Mouse (Mus musculus) erythroblast, embryonic 14.5 days (primary cell): Measurements from ENCODE around the gene Unc79. TPM values are rescaled to one million over a fixed set of nuclear protein-coding genes. Genes with fewer than 3 reads are reported as not detected.

Experiments used
- H3K27me3 ChIP-seq: 2 replicates; pipeline ENCODE4 v1.6.1; 2012; ENCODE audit warnings: inconsistent platforms; ENCODE audit not compliant: control insufficient read depth
- H3K36me3 ChIP-seq: 2 replicates; pipeline ENCODE4 v1.6.1; 2012; ENCODE audit warnings: mild to moderate bottlenecking, inconsistent platforms; ENCODE audit not compliant: control insufficient read depth
- H3K4me1 ChIP-seq: 2 replicates; pipeline ENCODE4 v1.6.1; 2012; ENCODE audit warnings: inconsistent platforms; ENCODE audit not compliant: control insufficient read depth
- H3K4me3 ChIP-seq: replicated peaks from 2 replicates; pipeline ENCODE3; 2012; ENCODE audit warnings: moderate library complexity, mild to moderate bottlenecking, inconsistent platforms
- H3K9me3 ChIP-seq: 2 replicates; pipeline ENCODE4 v1.6.1; 2012; ENCODE audit warnings: low read length, inconsistent platforms, mixed read lengths; ENCODE audit not compliant: control insufficient read depth
- GATA1 ChIP-seq: IDR thresholded peaks from 2 replicates; pipeline ENCODE4 v1.6.1; 2012; ENCODE audit warnings: low read length, inconsistent platforms, mixed read lengths
- TAL1 ChIP-seq: IDR thresholded peaks from 3 replicates; pipeline ENCODE4 v1.6.1; 2012; ENCODE audit warnings: low read length, inconsistent platforms, mixed read lengths
- polyA plus RNA-seq: library from polyadenylated mRNA; stranded (reverse); fragments of >175 nt; gene quantifications from 2 replicates; pipeline ENCODE4 v1.2.3, GENCODE M21; 2012

The Unc79 gene
- polyA plus RNA-seq, 1 experiment = not detected

DNA sequence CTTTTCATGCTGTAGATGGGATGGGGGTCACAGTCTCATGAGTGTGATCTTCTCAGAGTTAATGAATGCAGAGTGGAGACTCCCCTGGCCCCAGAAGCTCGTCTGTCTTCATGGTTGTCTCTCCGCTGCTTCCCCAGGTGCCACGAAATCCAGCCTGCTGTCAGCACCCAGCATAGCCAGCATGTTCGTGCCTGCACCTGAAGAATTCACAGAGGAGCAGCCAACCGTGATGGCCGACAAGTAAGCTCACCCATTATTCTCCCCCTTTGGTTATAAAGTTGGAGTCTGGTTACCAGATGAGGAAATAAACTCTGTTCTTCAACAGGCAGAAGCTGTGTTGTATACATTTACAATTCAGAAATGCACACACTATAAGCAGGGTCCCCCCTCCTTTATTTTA is 182.8 kb downstream of the Unc79 start:
- H3K4me1 ChIP-seq = no peaks in the 10 kb centered on the region
- TF ChIP-seq GATA1 = no peak
- no peaks in the 10 kb centered on the region for H3K36me3 ChIP-seq
- no peaks in the 10 kb centered on the region for H3K9me3 ChIP-seq
- no peak overlapping the region for H3K4me3 ChIP-seq
- no peaks in the 10 kb centered on the region for H3K27me3 ChIP-seq

DNA sequence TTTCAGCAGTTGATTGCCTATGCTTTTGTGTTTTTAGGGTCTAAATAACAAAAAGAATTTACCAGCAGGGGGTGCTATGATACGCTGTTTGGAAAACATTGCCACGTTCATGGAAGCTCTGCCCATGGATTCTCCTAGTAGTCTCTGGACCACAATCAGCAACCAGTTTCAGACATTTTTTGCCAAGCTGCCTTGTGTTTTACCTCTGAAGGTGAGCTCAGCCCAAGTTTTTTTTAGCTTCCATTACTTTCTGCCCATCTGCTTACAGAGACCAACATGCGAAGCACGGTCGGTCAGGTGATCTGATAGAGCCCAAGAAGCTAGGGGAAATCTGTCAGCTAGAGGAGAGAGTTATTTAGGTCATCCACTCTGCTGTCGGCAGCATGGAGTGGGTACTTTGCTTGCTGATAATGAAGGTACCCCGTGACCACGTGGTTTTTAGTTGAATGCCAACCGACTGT is 193.9 kb downstream of the Unc79 start:
- H3K4me3 ChIP-seq = no peak overlapping the region
- H3K9me3 ChIP-seq = no peaks in the 10 kb centered on the region

DNA sequence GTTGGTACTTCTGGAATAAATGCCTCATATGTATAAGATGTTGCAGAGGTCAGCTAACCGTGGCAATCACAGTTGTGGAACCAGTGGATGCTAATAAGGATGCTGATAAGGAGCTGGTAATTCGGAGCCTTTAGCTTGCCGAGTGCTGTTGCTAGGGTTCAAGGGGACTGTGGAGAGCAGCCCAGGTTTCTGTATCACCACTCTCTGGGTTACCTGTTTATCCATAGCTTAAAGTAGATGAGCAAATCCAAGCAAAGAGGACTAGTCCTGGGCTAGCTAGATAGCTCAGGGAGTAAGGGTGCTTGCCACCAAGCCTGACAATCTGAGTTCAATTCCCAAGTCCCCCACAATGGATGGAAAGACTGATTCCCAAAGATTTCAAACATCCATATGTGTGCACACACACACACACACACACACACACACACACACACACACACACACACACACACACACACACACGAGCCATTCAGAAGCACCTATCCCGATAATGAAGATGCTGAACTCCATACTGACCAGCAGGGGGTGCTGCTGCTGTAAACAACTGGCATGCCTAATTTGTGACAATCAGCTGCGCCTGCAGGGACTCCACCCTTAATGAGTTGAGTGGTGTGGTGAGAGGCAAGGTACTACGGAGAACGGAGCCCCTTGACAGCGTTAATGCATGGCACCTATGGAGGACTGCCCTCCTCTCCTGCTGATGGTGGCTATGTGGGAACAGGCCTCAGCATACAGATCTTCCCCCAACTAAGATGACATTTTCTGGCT is 195.3 kb downstream of the Unc79 start:
- H3K9me3 ChIP-seq = no peaks in the 10 kb centered on the region
- H3K36me3 ChIP-seq = no peaks in the 10 kb centered on the region
- H3K27me3 ChIP-seq = no peaks in the 10 kb centered on the region
- no peak overlapping the region for H3K4me3 ChIP-seq
- H3K4me1 ChIP-seq = no peaks in the 10 kb centered on the region
- TF ChIP-seq TAL1 (no peak), GATA1 (no peak)

More for the DNA sequence above, 193.9 kb downstream of the Unc79 start:
- Histone ChIP-seq H3K27me3 (no peaks in the 10 kb centered on the region), H3K4me1 (no peaks in the 10 kb centered on the region), H3K36me3 (no peaks in the 10 kb centered on the region)
- TF ChIP-seq TAL1 (no peak), GATA1 (no peak)

DNA sequence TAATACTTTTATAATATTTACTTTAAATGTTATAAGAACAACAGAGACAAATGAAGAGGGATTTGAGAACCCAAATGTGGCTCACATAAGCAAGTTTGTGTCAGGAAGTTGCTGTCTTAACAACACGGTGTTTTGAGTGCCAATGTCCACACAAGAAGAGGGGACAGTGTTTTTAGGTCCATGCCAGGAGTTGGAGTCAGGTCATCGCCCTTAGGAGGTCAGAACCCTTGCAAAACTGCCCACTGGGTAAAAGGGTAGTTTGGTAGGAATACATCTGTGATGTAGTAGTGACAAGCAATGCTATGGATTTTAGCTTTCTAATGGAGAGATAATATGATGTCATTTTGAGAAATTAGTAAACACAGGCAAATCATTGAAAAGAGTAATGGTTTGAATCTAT is 201.6 kb downstream of the Unc79 start:
- H3K27me3 ChIP-seq = no peaks in the 10 kb centered on the region
- no peaks in the 10 kb centered on the region for H3K36me3 ChIP-seq
- no peaks in the 10 kb centered on the region for H3K4me1 ChIP-seq
- H3K4me3 ChIP-seq = no peak overlapping the region
- H3K9me3 ChIP-seq = peaks cover 2% of the 10 kb centered on the region; the same call in 1 of the 2 replicates
- no peak for TF ChIP-seq GATA1
- no peak for TF ChIP-seq TAL1

DNA sequence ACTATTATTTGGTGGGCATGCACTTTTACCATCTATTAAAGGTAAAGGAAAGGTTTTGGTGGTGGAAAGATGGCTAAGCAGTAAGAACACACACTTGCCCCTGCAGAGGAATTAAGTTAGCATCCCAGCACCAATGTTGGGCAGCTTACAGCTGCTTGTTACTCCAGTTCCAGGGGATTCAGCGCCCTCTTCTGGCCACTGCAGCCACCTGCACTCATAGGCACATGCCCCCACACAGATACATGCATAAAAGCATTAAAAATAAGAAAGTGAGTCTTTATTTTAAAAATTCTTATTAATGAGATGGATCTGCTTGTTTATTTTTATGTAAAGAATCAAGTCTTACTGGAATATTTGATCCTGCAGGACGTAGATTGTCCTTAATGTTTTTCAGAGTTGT is 206.3 kb downstream of the Unc79 start:
- Histone ChIP-seq H3K27me3 (no peaks in the 10 kb centered on the region), H3K4me3 (no peak overlapping the region), H3K36me3 (no peaks in the 10 kb centered on the region), H3K9me3 (peaks cover 2% of the 10 kb centered on the region; the same call in 1 of the 2 replicates), H3K4me1 (no peaks in the 10 kb centered on the region)
- TF ChIP-seq GATA1 (no peak), TAL1 (no peak)

DNA sequence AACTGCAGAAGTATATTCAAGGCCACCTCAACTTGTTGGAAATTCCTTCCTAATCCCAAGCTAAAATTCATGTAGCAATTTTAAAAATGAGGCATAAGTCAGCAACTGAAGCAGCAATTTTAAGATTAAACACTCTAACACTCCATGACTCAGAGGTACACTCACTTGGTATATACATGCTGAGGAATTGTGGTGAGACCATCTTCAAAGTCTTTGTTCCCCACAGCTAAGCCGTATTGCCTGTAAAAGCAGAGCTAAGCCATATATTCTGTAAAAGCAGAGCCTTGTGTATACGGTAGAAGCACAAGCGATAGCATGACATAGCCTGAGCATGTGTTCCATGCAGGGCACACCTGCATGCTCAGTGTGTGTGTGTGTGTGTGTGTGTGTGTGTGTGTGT is 206.7 kb downstream of the Unc79 start:
- TF ChIP-seq TAL1 (no peak), GATA1 (no peak)
- no peaks in the 10 kb centered on the region for H3K27me3 ChIP-seq
- peaks cover 2% of the 10 kb centered on the region; the same call in 1 of the 2 replicates for H3K9me3 ChIP-seq
- no peaks in the 10 kb centered on the region for H3K4me1 ChIP-seq
- H3K36me3 ChIP-seq = no peaks in the 10 kb centered on the region
- H3K4me3 ChIP-seq = no peak overlapping the region

DNA sequence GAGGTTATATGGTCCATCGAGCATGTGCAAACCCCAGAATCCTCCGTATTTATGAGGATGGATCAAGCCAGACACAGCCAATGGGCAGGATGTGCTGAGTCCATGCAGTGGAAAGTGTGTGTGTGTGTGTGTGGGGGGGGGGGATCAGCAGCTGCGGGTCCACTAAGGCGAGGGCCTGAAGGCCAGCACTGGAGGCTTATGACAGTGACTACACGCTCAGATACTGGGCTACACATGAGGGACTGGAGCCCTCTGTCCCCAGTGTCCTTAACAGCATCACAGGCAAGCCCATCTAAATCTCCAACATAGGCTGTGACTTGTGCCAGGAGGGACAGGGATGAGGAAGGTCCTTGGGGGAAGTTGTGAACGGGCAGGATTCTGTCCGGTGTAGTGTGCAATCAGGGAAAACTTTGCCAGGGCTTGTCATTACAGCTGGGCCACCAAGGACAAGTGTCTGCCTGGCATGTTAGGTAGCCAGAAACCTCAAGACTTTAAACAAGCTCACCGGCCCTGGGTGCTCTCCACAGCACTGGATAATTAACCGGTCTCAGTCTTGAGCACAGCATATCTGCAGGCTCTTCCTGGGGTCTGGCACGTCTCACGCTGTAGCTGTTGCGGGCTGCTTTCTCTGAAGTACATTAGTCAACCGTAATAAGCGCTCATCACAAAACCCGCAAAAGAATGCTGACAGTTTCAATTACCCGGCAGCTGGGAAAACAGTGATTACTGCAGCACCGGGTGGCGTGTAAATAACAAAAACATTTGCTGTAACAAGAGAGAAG is 208.7 kb downstream of the Unc79 start:
- Histone ChIP-seq H3K4me3 (no peak overlapping the region), H3K9me3 (peaks cover 2% of the 10 kb centered on the region; the same call in 1 of the 2 replicates), H3K27me3 (no peaks in the 10 kb centered on the region), H3K36me3 (no peaks in the 10 kb centered on the region), H3K4me1 (no peaks in the 10 kb centered on the region)
- TF ChIP-seq TAL1 (no peak), GATA1 (no peak)

DNA sequence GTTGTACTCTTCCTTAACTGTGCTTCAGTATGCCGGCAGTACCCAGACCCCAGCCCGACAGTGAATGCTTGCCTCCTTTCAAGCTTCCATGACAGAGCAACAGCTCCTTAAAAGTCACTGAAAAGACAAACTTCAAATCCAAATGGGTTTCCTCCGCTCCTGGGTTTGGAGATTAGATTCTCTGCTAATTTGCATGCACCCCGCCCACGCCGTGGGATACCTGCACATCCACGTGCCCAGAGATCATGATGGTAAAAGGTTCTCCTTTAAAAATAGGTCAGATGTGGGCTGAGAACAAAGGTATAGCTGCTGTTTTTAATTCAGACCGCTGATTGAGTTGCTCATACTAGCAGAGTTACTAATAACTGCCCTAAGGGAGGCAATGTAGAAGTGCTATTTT is 210.4 kb downstream of the Unc79 start:
- Histone ChIP-seq H3K9me3 (peaks cover 2% of the 10 kb centered on the region; the same call in 1 of the 2 replicates), H3K4me3 (no peak overlapping the region), H3K27me3 (no peaks in the 10 kb centered on the region), H3K36me3 (no peaks in the 10 kb centered on the region), H3K4me1 (no peaks in the 10 kb centered on the region)
- no peak for TF ChIP-seq TAL1
- TF ChIP-seq GATA1 = no peak

DNA sequence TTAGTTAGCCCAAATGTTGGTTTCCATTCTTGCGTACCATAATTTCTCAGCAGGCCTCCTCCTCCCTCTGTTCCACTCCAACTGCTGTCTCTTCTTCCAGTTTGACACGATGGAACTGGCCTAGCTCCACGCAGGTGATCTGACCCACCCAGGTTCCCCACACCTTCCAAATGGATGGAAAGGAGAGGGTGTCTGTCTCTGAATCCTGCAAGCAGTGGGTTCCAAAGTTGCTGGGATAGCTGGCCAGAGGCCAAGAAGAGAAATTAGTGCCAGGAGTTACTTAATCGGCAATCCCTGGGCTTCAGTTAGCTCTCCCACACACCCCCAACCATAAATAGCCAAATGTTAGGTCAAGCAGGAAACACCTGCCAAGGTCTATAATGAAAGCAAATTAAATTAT is 212.1 kb downstream of the Unc79 start:
- Histone ChIP-seq H3K9me3 (no peaks in the 10 kb centered on the region), H3K27me3 (no peaks in the 10 kb centered on the region), H3K4me3 (no peak overlapping the region), H3K36me3 (no peaks in the 10 kb centered on the region), H3K4me1 (no peaks in the 10 kb centered on the region)
- TF ChIP-seq GATA1 = no peak
- no peak for TF ChIP-seq TAL1
